Mouse (Mus musculus) heart, embryonic 11.5 days (tissue): Measurements from ENCODE around the gene Snx6. TPM values are rescaled to one million over a fixed set of nuclear protein-coding genes. Genes with fewer than 3 reads are reported as not detected.

Experiments used
- ATAC-seq: fragments of 200-750 bp; cut with Nextera tagmentation; replicated peaks from 2 replicates; pipeline ENCODE4 v1.8.0; 2017; ENCODE audit warnings: moderate library complexity; ENCODE audit not compliant: insufficient number of reproducible peaks, low FRiP score, low TSS enrichment
- H3K27ac ChIP-seq: fragments of 300-500 bp; sonication (generic); 2 replicates; pipeline ENCODE4 v1.5.1; 2014; ENCODE audit warnings: mild to moderate bottlenecking, low read depth, low read length
- H3K27me3 ChIP-seq: fragments of 300-500 bp; sonication (generic); 2 replicates; pipeline ENCODE4 v1.6.1; 2014; ENCODE audit warnings: mild to moderate bottlenecking, low read length, mixed read lengths; ENCODE audit not compliant: control insufficient read depth, insufficient read depth
- H3K36me3 ChIP-seq: fragments of 300-500 bp; sonication (generic); 2 replicates; pipeline ENCODE4 v1.6.1; 2014; ENCODE audit warnings: mild to moderate bottlenecking, low read length, moderate library complexity, mixed read lengths; ENCODE audit not compliant: control insufficient read depth, insufficient read depth
- H3K4me1 ChIP-seq: fragments of 300-500 bp; sonication (generic); 2 replicates; pipeline ENCODE4 v1.6.1; 2014; ENCODE audit warnings: low read length; ENCODE audit not compliant: control insufficient read depth, insufficient read depth
- H3K4me2 ChIP-seq: fragments of 300-500 bp; sonication (generic); 2 replicates; pipeline ENCODE4 v1.6.1; 2014; ENCODE audit warnings: mild to moderate bottlenecking, moderate library complexity
- H3K4me3 ChIP-seq: fragments of 300-500 bp; sonication (generic); 2 replicates; pipeline ENCODE4 v1.5.1; 2014; ENCODE audit warnings: low read depth, low read length
- H3K9ac ChIP-seq: fragments of 300-500 bp; sonication (generic); 2 replicates; pipeline ENCODE4 v1.6.1; 2014; ENCODE audit warnings: mild to moderate bottlenecking, low read depth, low read length, moderate library complexity
- H3K9me3 ChIP-seq: fragments of 300-500 bp; sonication (generic); replicated peaks from 2 replicates; pipeline ENCODE4 v1.6.1; 2016; ENCODE audit warnings: low read length; ENCODE audit not compliant: control insufficient read depth
- WGBS: fragments of 180-500 bp; shearing (Covaris S2); extraction: QIAGEN DNeasy Blood & Tissue Kit; methylation state at CpG from one replicate; pipeline ENCODE4 v1.1.7; 2014; ENCODE audit not compliant: insufficient replicate concordance; 5-methylcytosine and 5-hydroxymethylcytosine counted together
- polyA plus RNA-seq: library from polyadenylated mRNA; unstranded; fragments of >200 nt; fragmentation: Nextera tagmentation; extraction: Ambion mirVana; gene quantifications from 2 replicates; pipeline ENCODE4 v1.2.1, GENCODE M21; 2014

The Snx6 gene
- polyA plus RNA-seq, 1 experiment from 2014 or later: 135 TPM

GRCm38 (mm10) chr12:54810142-54810541, 14.6 kb upstream of the Snx6 start:
- Histone ChIP-seq H3K27ac (no peak overlapping the region), H3K9ac (no peak overlapping the region)
- WGBS: 57% methylated on average over 2 of the region's 2 CpGs

DNA sequence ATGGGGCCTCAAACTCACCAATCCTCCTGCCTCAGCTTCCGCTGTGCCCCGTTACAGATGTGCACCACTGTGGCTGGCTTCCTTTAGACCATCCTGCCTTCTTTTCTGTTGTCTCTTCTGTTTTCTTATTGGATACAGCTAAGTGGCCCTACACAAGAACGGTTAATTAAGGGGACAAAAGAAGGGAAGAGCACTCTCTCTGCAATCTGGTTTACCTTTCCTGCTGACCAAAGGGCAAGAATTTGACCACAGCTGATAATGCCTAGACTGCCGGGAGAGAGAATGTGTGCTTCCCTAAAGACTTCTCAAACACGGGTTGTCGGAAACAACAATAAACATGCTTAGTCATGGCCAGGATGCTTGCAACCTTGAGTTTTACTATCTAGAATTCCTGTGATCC, 12.0 kb upstream of the Snx6 start:
- ATAC-seq: no peak
- Histone ChIP-seq H3K4me3 (no peak overlapping the region), H3K27me3 (no peaks in the 10 kb centered on the region), H3K4me2 (no peak overlapping the region), H3K4me1 (no peaks in the 10 kb centered on the region), H3K36me3 (no peaks in the 10 kb centered on the region), H3K9me3 (no peaks in the 10 kb centered on the region), H3K9ac (no peak overlapping the region), H3K27ac (no peak overlapping the region)
- 40% methylated on average over 6 of the region's 6 CpGs for WGBS

More at GRCm38 (mm10) chr12:54810142-54810541, 14.6 kb upstream of the Snx6 start:
- H3K4me1 ChIP-seq: no peaks in the 10 kb centered on the region
- H3K27me3 ChIP-seq: no peaks in the 10 kb centered on the region
- no peak overlapping the region for H3K4me2 ChIP-seq
- no peaks in the 10 kb centered on the region for H3K36me3 ChIP-seq
- no peaks in the 10 kb centered on the region for H3K9me3 ChIP-seq
- H3K4me3 ChIP-seq: no peak overlapping the region
- no peak for ATAC-seq

DNA sequence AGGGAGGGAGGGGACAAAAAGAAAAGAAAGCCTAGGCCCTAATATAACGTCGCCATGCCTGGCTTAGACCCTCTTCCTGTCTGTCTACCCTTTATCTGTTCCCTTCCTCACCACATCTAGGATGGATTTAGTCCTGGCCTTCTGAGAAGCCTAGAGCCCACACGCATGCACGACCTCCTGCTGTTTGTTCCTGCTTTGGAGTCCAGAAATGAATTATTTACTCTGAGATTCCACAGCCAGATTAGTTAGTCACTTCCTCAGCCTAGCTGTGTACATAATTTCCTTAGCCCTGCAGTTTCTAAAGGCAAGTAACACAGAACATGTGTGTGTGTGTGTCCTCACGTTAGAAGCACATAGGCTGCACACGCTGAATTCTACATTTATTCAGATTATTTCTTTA, 10.6 kb upstream of the Snx6 start:
- no peak for ATAC-seq
- H3K4me3 ChIP-seq: no peak overlapping the region
- H3K36me3 ChIP-seq: no peaks in the 10 kb centered on the region
- H3K9ac ChIP-seq: no peak overlapping the region
- 66% methylated on average over 6 of the region's 6 CpGs for WGBS
- no peak overlapping the region for H3K27ac ChIP-seq
- H3K27me3 ChIP-seq: no peaks in the 10 kb centered on the region
- no peaks in the 10 kb centered on the region for H3K9me3 ChIP-seq
- no peaks in the 10 kb centered on the region for H3K4me1 ChIP-seq
- H3K4me2 ChIP-seq: no peak overlapping the region

- ATAC-seq: no peak; the same call in 1 of the 2 replicates
- H3K4me1 ChIP-seq: no peaks in the 10 kb centered on the region
- no peak overlapping the region for H3K9ac ChIP-seq
- H3K4me2 ChIP-seq: no peak overlapping the region
- no peak overlapping the region for H3K27ac ChIP-seq
- no peaks in the 10 kb centered on the region for H3K27me3 ChIP-seq
- WGBS: 79% methylated on average over 6 of the region's 6 CpGs
- no peak overlapping the region for H3K4me3 ChIP-seq
- H3K9me3 ChIP-seq: no peaks in the 10 kb centered on the region
- no peaks in the 10 kb centered on the region for H3K36me3 ChIP-seq
Observed at GRCm38 (mm10) chr12:54805254-54806002, 9.9 kb upstream of the Snx6 start.

DNA sequence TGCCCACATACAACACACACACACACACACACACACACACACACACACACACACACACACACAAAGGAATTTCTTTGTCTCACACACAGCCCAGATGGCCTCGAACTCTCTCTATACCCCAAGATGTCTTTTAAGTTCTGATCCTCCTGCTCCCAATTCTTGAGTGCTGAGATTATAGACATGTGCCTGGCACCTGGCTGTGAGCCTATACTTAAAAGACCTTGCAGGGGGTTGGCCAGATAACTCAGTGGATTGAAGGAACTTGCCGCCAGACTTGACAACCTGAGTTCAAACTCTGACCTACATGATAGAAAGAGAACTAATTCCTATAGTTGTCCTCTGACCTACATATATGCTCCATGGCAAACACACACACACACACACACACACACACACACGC, 8.0 kb upstream of the Snx6 start:
- ATAC-seq: no peak
- H3K27ac ChIP-seq: no peak overlapping the region
- H3K4me2 ChIP-seq: no peak overlapping the region
- no peak overlapping the region for H3K4me3 ChIP-seq
- 74% methylated on average over 3 of the region's 3 CpGs for WGBS
- no peaks in the 10 kb centered on the region for H3K4me1 ChIP-seq
- H3K36me3 ChIP-seq: no peaks in the 10 kb centered on the region
- no peaks in the 10 kb centered on the region for H3K9me3 ChIP-seq
- no peaks in the 10 kb centered on the region for H3K27me3 ChIP-seq
- no peak overlapping the region for H3K9ac ChIP-seq

GRCm38 (mm10) chr12:54796516-54797195, 1.2 kb upstream of the Snx6 start:
- Histone ChIP-seq H3K36me3 (no peaks in the 10 kb centered on the region), H3K4me2 (no peak overlapping the region), H3K4me3 (no peak overlapping the region), H3K9me3 (no peaks in the 10 kb centered on the region), H3K27me3 (no peaks in the 10 kb centered on the region), H3K4me1 (peaks cover 7% of the 10 kb centered on the region; the same call in 1 of the 2 replicates), H3K9ac (no peak overlapping the region), H3K27ac (no peak overlapping the region)
- WGBS: 85% methylated on average over 8 of the region's 8 CpGs
- ATAC-seq: no peak

DNA sequence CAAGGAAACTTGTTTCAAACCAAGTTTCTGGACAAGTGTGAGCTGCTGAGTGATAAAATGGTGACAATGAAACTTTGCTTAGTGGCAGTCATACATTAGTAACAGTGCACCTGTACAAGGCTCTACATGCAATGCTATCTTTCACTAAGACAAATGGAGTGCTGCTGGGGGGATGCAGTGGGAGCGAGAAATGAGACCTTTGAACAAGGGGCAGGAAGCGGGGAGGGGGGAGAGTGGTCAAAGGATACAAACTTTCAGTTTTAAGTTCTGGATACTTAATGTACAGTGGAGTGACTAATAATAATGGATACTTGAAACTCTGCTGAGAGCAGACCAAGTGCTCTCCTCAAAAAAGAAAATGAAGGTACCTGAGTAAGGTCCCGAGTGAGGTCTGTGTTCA, 1.1 kb downstream of the Snx6 start:
- ATAC-seq: no peak
- H3K9me3 ChIP-seq: no peaks in the 10 kb centered on the region
- peak overlapping the region; percentile 39; the same call in 1 of the 2 replicates for H3K9ac ChIP-seq
- peak overlapping the region; percentile 85 for H3K4me3 ChIP-seq
- H3K27ac ChIP-seq: no peak overlapping the region
- 43% methylated on average over 3 of the region's 3 CpGs for WGBS
- peak overlapping the region; percentile 66 for H3K4me2 ChIP-seq
- no peaks in the 10 kb centered on the region; the same call in 1 of the 2 replicates for H3K36me3 ChIP-seq
- H3K27me3 ChIP-seq: no peaks in the 10 kb centered on the region
- H3K4me1 ChIP-seq: peaks cover 26% of the 10 kb centered on the region

DNA sequence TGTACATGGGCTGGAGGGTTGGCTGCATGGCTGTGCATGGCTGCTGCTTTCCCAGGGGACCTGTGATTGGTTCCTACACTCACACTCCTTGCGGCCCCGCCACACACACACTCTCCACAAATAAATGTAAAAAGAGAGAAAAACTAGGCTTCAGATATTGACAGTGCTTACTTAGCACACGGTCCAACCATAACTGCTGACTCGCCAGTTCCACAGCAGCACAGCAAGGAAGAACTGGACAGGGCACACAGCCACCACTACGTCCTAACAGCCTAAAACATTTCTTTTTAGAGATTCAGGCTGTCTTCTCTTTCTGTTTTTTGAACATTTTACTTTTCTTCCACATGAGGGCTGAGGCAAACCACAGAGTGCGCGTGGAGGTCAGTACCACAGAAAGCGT, 4.0 kb downstream of the Snx6 start:
- no peak for ATAC-seq
- Histone ChIP-seq H3K4me1 (peaks cover 31% of the 10 kb centered on the region), H3K4me2 (no peak overlapping the region; the same call in 1 of the 2 replicates), H3K27me3 (no peaks in the 10 kb centered on the region), H3K9me3 (no peaks in the 10 kb centered on the region), H3K9ac (no peak overlapping the region), H3K36me3 (no peaks in the 10 kb centered on the region; the same call in 1 of the 2 replicates), H3K4me3 (no peak overlapping the region), H3K27ac (no peak overlapping the region)
- 82% methylated on average over 8 of the region's 8 CpGs for WGBS
